Mouse (Mus musculus): Measurements from ENCODE around the gene Olfr1357. TPM values are rescaled to one million over a fixed set of nuclear protein-coding genes. Genes with fewer than 3 reads are reported as not detected.

Gene Olfr1357
- polyA plus RNA-seq, 1 experiment from 2014 or later, result not detected

DNA sequence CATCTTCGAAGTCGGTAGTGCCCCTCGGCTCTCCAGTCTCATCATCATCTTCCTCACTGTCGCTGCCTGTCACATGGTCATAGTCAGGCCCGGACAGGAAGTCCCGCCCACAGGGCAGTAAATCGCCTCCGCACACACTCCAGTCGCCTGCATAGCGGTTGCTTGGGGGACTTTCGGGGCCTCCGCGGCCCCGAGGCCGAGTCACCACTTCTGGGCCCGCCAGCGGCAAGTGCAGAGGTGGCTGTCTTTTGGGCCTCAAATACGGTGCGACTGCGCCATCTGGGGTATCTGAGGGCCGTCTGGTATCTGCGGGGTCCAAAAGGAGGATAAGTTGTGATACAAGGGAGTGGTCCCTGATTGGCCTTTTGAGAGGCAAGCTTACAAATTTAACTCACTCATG lies 32.3 kb downstream of the Olfr1357 start:
- ATAC-seq (ENCODE audit: low FRiP score), result no peak
- no peak overlapping the region for H3K4me2 ChIP-seq
- H3K9ac ChIP-seq (ENCODE audit: low read length), result no peak overlapping the region
- no peak overlapping the region for H3K27ac ChIP-seq (ENCODE audit: low read depth, low read length)
- H3K36me3 ChIP-seq (ENCODE audit: control insufficient read depth, insufficient read depth, low read length), result peaks cover 18% of the 10 kb centered on the region
- H3K9me3 ChIP-seq (ENCODE audit: control insufficient read depth, low read length), result no peaks in the 10 kb centered on the region
- no peak for DNase-seq (ENCODE audit: low spot score, missing footprints)
- WGBS, result 87% methylated on average over 22 of the region's 22 CpGs
- no peak overlapping the region for H3K4me3 ChIP-seq (ENCODE audit: low read depth, low read length)
- peaks cover under 1% of the 10 kb centered on the region; the same call in 1 of the 2 replicates for H3K4me1 ChIP-seq (ENCODE audit: control insufficient read depth, insufficient read depth, low read length)
- no peaks in the 10 kb centered on the region for H3K27me3 ChIP-seq (ENCODE audit: control insufficient read depth, insufficient read depth, low read length)

- Histone ChIP-seq H3K9ac (ENCODE audit: low read length) (no peak overlapping the region), H3K4me2 (no peak overlapping the region), H3K27me3 (ENCODE audit: control insufficient read depth, insufficient read depth, low read length) (no peaks in the 10 kb centered on the region), H3K27ac (ENCODE audit: low read depth, low read length) (no peak overlapping the region), H3K36me3 (ENCODE audit: control insufficient read depth, insufficient read depth, low read length) (peaks cover 18% of the 10 kb centered on the region), H3K4me1 (ENCODE audit: control insufficient read depth, insufficient read depth, low read length) (no peaks in the 10 kb centered on the region), H3K4me3 (ENCODE audit: low read depth, low read length) (no peak overlapping the region), H3K9me3 (ENCODE audit: control insufficient read depth, low read length) (no peaks in the 10 kb centered on the region)
- DNase-seq (ENCODE audit: low spot score, missing footprints) (no peak), ATAC-seq (ENCODE audit: low FRiP score) (no peak)
- 90% methylated on average over 1 of the region's 1 CpGs for WGBS
Measured at GRCm38 (mm10) chr10:78584996-78585395, 32.9 kb downstream of the Olfr1357 start.

- H3K27me3 ChIP-seq (ENCODE audit: control insufficient read depth, insufficient read depth, low read length), result no peaks in the 10 kb centered on the region
- no peak overlapping the region for H3K4me2 ChIP-seq
- WGBS, result 84% methylated on average over 3 of the region's 3 CpGs
- H3K9me3 ChIP-seq (ENCODE audit: control insufficient read depth, low read length), result no peaks in the 10 kb centered on the region
- ATAC-seq (ENCODE audit: low FRiP score) (no peak), DNase-seq (ENCODE audit: low spot score, missing footprints) (no peak)
- no peaks in the 10 kb centered on the region for H3K4me1 ChIP-seq (ENCODE audit: control insufficient read depth, insufficient read depth, low read length)
- H3K4me3 ChIP-seq (ENCODE audit: low read depth, low read length), result no peak overlapping the region
- no peak overlapping the region for H3K9ac ChIP-seq (ENCODE audit: low read length)
- H3K27ac ChIP-seq (ENCODE audit: low read depth, low read length), result no peak overlapping the region
- peaks cover 19% of the 10 kb centered on the region for H3K36me3 ChIP-seq (ENCODE audit: control insufficient read depth, insufficient read depth, low read length)
Measured at GRCm38 (mm10) chr10:78583939-78584338, 33.9 kb downstream of the Olfr1357 start.

DNA sequence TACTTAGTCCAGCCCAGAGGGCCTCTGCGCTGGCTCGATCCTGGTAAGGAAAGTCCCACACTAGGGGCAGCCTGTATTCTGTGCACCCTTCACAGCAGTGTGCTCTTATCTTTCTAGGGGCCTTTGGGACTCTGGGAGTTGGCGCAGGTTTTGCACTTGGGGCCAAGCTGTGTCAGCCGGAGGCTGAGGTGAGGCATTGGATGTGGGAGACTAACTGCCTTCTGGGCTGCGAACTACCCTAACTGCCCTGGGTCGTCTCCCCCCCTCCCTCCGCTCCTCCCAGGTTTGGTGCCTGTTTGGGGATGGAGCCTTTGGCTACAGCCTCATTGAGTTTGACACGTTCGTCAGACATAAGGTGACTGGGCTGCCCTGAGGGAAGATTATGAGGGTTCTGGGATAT lies 34.5 kb downstream of the Olfr1357 start:
- Histone ChIP-seq H3K9ac (ENCODE audit: low read length) (no peak overlapping the region), H3K27me3 (ENCODE audit: control insufficient read depth, insufficient read depth, low read length) (no peaks in the 10 kb centered on the region), H3K4me2 (no peak overlapping the region), H3K9me3 (ENCODE audit: control insufficient read depth, low read length) (no peaks in the 10 kb centered on the region), H3K4me3 (ENCODE audit: low read depth, low read length) (no peak overlapping the region), H3K36me3 (ENCODE audit: control insufficient read depth, insufficient read depth, low read length) (peaks cover 19% of the 10 kb centered on the region), H3K27ac (ENCODE audit: low read depth, low read length) (no peak overlapping the region), H3K4me1 (ENCODE audit: control insufficient read depth, insufficient read depth, low read length) (no peaks in the 10 kb centered on the region)
- ATAC-seq (ENCODE audit: low FRiP score) (no peak), DNase-seq (ENCODE audit: low spot score, missing footprints) (no peak)
- 78% methylated on average over 9 of the region's 9 CpGs for WGBS

DNA sequence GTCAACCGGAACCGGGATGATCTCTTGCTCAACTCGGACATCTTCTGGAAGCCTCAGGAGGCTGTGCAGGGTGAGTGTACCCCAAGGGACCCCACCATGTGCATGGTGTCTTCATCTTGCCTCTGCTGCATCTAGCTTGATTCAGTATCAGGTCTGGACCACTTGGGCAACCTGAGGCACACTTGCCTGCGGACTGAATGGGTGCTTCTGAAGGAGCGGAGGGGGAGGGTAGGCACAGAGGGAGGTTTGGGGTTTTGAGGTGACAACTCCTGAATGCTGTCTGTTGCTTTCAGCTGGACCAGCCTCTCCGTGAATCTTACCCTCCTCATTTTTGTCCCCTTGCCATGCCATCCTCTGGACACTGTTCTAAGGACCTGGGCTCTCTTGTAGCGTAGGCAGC lies 36.8 kb downstream of the Olfr1357 start:
- peaks cover 16% of the 10 kb centered on the region; the same call in 1 of the 2 replicates for H3K36me3 ChIP-seq (ENCODE audit: control insufficient read depth, insufficient read depth, low read length)

GRCm38 (mm10) chr10:78578204-78578603 lies 39.7 kb downstream of the Olfr1357 start:
- Histone ChIP-seq H3K4me2 (no peak overlapping the region), H3K9me3 (ENCODE audit: control insufficient read depth, low read length) (no peaks in the 10 kb centered on the region), H3K9ac (ENCODE audit: low read length) (no peak overlapping the region), H3K27me3 (ENCODE audit: control insufficient read depth, insufficient read depth, low read length) (no peaks in the 10 kb centered on the region), H3K27ac (ENCODE audit: low read depth, low read length) (no peak overlapping the region), H3K36me3 (ENCODE audit: control insufficient read depth, insufficient read depth, low read length) (peaks cover 8% of the 10 kb centered on the region; the same call in 1 of the 2 replicates), H3K4me1 (ENCODE audit: control insufficient read depth, insufficient read depth, low read length) (peaks cover 2% of the 10 kb centered on the region), H3K4me3 (ENCODE audit: low read depth, low read length) (no peak overlapping the region)
- no peak for ATAC-seq (ENCODE audit: low FRiP score)
- DNase-seq (ENCODE audit: low spot score, missing footprints), result no peak
- 71% methylated on average over 3 of the region's 3 CpGs for WGBS

More for the DNA sequence above, 36.8 kb downstream of the Olfr1357 start:
- no peaks in the 10 kb centered on the region for H3K27me3 ChIP-seq (ENCODE audit: control insufficient read depth, insufficient read depth, low read length)
- DNase-seq (ENCODE audit: low spot score, missing footprints) (no peak), ATAC-seq (ENCODE audit: low FRiP score) (no peak)
- H3K4me3 ChIP-seq (ENCODE audit: low read depth, low read length), result no peak overlapping the region
- H3K4me1 ChIP-seq (ENCODE audit: control insufficient read depth, insufficient read depth, low read length), result no peaks in the 10 kb centered on the region
- H3K4me2 ChIP-seq, result no peak overlapping the region
- H3K9ac ChIP-seq (ENCODE audit: low read length), result no peak overlapping the region
- 90% methylated on average over 7 of the region's 7 CpGs for WGBS
- no peaks in the 10 kb centered on the region for H3K9me3 ChIP-seq (ENCODE audit: control insufficient read depth, low read length)
- no peak overlapping the region for H3K27ac ChIP-seq (ENCODE audit: low read depth, low read length)

- H3K4me3 ChIP-seq (ENCODE audit: low read depth, low read length), result no peak overlapping the region
- H3K27me3 ChIP-seq (ENCODE audit: control insufficient read depth, insufficient read depth, low read length), result no peaks in the 10 kb centered on the region
- H3K9me3 ChIP-seq (ENCODE audit: control insufficient read depth, low read length), result no peaks in the 10 kb centered on the region
- H3K36me3 ChIP-seq (ENCODE audit: control insufficient read depth, insufficient read depth, low read length), result peaks cover 8% of the 10 kb centered on the region; the same call in 1 of the 2 replicates
- H3K27ac ChIP-seq (ENCODE audit: low read depth, low read length), result no peak overlapping the region
- H3K4me1 ChIP-seq (ENCODE audit: control insufficient read depth, insufficient read depth, low read length), result peaks cover 2% of the 10 kb centered on the region
- H3K9ac ChIP-seq (ENCODE audit: low read length), result no peak overlapping the region
- WGBS, result 90% methylated on average over 16 of the region's 16 CpGs
- H3K4me2 ChIP-seq, result no peak overlapping the region
- no peak for ATAC-seq (ENCODE audit: low FRiP score)
- DNase-seq (ENCODE audit: low spot score, missing footprints), result no peak
Measured at GRCm38 (mm10) chr10:78576435-78577184, 41.3 kb downstream of the Olfr1357 start.

GRCm38 (mm10) chr10:78575690-78576089 lies 42.2 kb downstream of the Olfr1357 start:
- DNase-seq (ENCODE audit: low spot score, missing footprints) (no peak), ATAC-seq (ENCODE audit: low FRiP score) (no peak)
- Histone ChIP-seq H3K9ac (ENCODE audit: low read length) (no peak overlapping the region), H3K4me1 (ENCODE audit: control insufficient read depth, insufficient read depth, low read length) (peaks cover 2% of the 10 kb centered on the region), H3K27ac (ENCODE audit: low read depth, low read length) (no peak overlapping the region), H3K4me3 (ENCODE audit: low read depth, low read length) (no peak overlapping the region), H3K27me3 (ENCODE audit: control insufficient read depth, insufficient read depth, low read length) (no peaks in the 10 kb centered on the region), H3K9me3 (ENCODE audit: control insufficient read depth, low read length) (no peaks in the 10 kb centered on the region), H3K36me3 (ENCODE audit: control insufficient read depth, insufficient read depth, low read length) (0 out of 2 replicates have a peak, but pooled peaks cover 8% of the 10 kb centered on the region), H3K4me2 (no peak overlapping the region; the same call in 1 of the 2 replicates)
- WGBS, result 91% methylated on average over 2 of the region's 2 CpGs

DNA sequence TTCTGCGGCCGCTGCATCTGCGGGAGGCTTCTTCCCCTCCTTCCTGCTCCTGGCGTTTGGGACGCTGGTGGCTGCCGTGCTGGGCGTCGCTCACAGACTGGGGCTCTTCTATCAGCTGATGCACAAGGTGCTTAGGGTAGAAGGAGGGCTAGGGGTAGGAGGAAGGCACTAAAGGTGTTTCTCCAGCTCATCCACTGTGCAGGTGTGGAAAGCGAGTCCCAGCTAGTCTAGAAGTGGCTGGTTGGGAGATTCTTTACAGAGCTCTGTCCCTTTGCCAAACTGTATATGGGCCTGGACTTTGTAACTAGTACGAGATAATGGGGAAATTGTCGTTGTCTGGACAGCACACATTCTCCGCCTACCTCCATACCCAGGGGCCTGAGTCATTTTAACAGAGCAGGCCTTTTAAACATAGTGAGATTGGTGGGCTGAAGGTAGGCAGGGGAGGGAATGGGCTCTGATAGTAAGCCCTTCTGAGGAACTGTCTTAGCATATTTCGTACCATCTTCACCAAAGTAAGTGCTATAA lies 42.7 kb downstream of the Olfr1357 start:
- Histone ChIP-seq H3K27ac (ENCODE audit: low read depth, low read length) (no peak overlapping the region), H3K4me3 (ENCODE audit: low read depth, low read length) (peak overlapping the region; percentile 66), H3K27me3 (ENCODE audit: control insufficient read depth, insufficient read depth, low read length) (no peaks in the 10 kb centered on the region), H3K4me1 (ENCODE audit: control insufficient read depth, insufficient read depth, low read length) (peaks cover 2% of the 10 kb centered on the region), H3K4me2 (peak overlapping the region; percentile 49), H3K9me3 (ENCODE audit: control insufficient read depth, low read length) (no peaks in the 10 kb centered on the region), H3K36me3 (ENCODE audit: control insufficient read depth, insufficient read depth, low read length) (0 out of 2 replicates have a peak, but pooled peaks cover 8% of the 10 kb centered on the region), H3K9ac (ENCODE audit: low read length) (peak overlapping the region; percentile 62)
- DNase-seq (ENCODE audit: low spot score, missing footprints) (no peak), ATAC-seq (ENCODE audit: low FRiP score) (peak; percentile 53; the same call in 1 of the 2 replicates)
- 21% methylated on average over 13 of the region's 13 CpGs for WGBS
